Mouse (Mus musculus) right cerebral cortex, postnatal 14 days (tissue): ENCODE results near the gene Polg2.
"Not testable (repeated sequence)": the region's sequence is repeated elsewhere in the genome, so short reads cannot be mapped to it uniquely, and the experiment has no call there.

Source experiments
- DNase-seq: peaks from one replicate; pipeline ENCODE4 v3.0.0; 2022

The Polg2 gene

GRCm38 (mm10) chr11:106760511-106760910, 18.8 kb downstream of the Polg2 start:
- DNase-seq, result no peak

GRCm38 (mm10) chr11:106759028-106759427, 20.3 kb downstream of the Polg2 start:
- DNase-seq, result no peak

DNA sequence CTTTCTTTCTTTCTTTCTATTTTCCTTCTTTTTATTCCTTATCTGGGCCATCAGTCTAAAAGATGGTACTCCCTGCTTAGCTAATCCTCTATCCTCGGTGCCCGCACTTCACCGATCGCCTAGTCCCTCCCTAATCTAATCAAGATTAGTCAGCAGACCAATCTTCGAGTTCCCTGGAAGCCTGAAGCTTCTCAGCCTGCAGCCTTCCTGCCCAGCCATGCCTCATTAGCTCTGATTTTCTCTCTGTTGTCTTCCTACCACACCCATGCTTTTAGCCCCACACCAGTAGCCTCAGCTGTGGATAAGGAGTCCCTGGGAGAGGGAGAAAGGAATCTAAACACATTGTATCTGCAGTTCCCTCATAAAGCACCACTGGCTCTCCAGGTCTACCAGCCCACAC, 23.8 kb downstream of the Polg2 start:
- DNase-seq, result no peak

DNA sequence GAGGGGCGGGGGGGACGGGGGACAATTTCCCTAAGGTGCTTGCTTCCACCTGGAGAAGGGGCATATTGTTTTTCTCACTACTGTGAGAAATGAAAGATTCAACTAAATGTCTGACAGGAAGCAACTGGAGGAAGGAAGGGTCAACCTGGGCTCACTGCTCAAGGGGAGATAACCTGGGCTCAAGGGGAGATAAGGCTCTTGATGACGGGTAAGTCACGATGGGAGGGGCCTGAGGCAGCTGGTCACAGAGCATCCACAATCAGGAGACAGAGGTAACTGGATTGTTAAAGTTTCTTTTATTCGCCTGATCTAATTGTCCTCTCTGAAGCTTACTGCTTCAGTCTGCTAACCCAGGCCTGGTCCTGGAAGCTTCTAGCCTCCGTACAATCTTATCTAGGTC, 26.0 kb downstream of the Polg2 start:
- DNase-seq, result no peak

GRCm38 (mm10) chr11:106752103-106752502, 27.2 kb downstream of the Polg2 start:
- no peak for DNase-seq

DNA sequence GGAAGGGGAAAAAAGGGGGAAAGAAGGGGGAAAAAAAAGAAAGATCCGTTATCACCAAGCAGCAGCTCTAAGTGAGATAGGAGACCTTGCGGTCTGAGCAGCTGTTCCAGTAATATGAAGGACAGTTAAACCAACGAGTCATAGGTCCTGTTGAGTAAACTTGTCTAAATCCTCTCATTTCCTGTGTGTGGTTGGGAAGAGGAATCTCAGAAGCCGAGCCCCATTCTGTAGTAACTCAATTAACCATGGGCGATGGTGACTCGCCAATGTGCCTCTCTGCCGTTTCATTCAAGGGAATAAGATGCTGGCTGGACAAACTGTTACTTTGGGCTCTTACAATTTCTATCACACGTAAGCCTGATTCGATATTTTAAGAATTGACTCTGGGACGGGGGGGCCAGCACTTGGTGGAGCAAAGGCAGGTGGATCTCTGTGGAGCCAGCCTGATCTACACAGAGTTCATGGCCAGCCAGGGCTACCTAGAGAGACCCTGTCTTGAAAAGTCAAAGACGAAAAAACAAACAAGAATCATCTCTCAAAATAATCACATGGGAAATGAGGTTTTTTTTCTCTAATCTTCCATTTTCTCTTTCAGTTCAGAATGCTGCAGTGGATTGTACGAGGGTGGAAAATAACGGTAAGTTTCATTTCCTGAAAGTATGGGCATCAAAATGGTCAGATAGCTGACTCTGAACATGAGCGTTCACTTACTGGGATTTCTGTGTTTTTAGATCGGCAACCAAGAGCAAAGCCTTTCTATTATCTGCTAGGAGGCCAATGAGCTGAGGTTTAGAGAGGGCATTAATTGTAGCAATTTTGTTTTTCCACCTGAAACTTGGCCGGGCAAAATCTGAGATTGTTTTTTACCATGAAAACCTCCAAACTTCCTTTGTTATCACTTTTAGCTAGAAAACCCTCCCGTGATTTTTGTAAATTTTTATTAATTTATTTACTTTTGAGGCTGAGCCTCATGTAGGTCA, 28.0 kb downstream of the Polg2 start, which contains the start of gene Milr1:
Gene Milr1, plus strand, starts transcription at position 188 of the 980 bp plus-strand sequence.
- DNase-seq, result no peak

DNA sequence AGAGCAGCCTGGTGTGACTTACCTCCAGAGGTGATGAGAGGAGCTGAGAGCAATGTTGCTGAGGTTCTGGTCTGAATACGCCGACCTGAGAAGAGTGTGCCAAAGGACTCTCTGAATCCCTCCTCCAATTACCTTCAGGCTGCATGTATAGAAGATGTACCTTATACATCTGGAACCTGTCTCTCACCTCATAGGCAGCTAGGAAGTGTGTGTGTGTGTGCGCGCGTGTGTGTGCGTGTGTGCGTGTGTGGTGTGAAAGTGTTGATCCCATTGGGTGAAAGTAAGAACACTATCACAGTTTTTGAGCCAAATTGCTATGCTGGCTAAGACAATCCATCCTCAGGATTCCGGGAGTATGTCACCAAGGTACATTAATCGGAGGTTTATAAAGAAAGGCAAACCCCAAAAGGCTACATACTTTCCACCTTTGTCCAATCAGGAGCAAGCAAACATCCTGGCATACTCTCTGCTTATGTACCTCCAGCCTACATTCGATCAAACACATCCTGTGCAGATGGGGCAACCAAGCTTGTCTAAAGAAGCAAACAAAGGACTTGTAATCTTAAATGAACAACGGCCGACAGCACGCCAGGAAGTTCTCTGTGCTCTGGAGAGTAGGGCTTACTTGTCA, 29.1 kb downstream of the Polg2 start, which contains the start of gene Pecam1:
Gene Pecam1, minus strand, starts transcription at position 508 of the 631 bp plus-strand sequence.
- no peak for DNase-seq

DNA sequence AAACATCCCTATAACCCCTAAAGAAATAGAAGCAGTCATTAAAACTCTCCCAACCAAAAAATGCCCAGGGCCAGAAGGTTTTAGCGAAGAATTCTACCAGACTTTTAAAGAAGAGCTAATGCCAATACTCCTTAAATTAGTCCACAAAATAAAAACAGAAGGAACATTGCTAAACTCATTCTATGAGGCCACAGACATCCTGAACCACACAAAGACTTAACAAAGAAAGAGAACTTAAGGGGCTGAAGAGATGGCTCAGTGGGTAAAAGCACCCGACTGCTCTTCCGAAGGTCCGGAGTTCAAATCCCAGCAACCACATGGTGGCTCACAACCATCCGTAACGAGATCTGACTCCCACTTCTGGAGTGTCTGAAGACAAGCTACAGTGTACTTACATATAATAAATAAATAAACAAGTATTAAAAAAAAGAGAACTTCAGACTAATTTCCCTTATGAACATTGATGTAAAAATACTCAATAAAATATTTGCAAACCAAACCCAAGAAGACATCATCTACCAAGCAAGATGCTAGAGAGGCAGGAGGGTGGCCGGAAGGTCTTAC, 29.7 kb downstream of the Polg2 start:
- DNase-seq, result not testable (repeated sequence)

GRCm38 (mm10) chr11:106744949-106745348, 34.4 kb downstream of the Polg2 start:
- no peak for DNase-seq

GRCm38 (mm10) chr11:106742388-106742841, 36.9 kb downstream of the Polg2 start:
- no peak for DNase-seq

GRCm38 (mm10) chr11:106741826-106742225, 37.5 kb downstream of the Polg2 start:
- no peak for DNase-seq

DNA sequence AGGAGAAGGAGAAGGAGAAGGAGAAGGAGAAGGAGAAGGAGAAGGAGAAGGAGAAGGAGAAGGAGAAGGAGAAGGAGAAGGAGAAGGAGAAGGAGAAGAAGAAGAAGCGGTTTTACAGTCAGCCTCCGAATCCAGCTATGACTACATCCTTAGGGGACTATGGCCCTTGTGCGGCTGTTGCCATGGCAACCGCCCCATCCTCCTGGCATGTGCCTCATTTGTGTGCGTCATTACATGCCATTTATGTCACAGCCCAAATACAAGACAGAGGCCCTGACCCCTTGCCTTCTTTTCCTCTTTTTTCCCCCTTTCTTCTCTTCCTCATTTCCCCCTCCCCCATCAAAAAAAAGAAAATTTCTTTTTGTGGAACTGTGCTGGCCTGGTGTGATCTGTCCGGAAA, 38.1 kb downstream of the Polg2 start:
- peak; percentile 52 for DNase-seq

DNA sequence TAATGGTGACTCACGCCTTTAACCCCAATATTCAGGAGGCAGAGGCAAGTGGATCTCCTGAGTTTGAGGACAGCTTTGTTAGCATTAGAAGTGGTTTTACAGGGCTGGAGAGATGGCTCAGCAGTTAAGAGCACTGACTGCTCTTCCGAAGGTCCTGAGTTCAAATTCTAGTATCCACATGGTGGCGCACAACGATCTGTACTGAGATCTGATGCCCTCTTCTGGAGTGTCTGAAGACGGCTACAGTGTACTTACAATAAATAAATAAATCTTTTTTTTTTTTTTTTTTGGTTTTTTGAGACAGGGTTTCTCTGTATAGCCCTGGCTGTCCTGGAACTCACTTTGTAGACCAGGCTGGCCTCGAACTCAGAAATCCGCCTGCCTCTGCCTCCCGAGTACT, 38.6 kb downstream of the Polg2 start:
- DNase-seq, result not testable (repeated sequence)

DNA sequence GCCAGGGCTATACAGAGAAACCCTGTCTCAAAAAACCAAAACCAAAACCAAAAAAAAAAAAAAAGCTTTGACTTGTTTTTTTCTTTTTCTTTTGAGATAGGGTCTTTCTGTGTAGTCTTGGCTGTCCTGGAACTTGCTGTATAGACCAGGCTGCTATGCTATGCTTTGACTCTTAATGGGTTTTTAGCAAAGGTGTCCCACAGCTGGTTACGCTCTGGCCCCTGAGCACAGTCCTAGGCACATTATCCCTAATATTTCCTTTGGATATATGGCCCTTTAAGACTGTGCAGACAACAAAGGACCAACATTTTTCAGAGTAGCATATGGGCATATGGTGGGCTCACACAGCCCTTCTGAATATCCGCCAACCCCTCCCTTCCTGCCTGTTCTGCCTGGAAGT, 40.2 kb downstream of the Polg2 start:
- no peak for DNase-seq

DNA sequence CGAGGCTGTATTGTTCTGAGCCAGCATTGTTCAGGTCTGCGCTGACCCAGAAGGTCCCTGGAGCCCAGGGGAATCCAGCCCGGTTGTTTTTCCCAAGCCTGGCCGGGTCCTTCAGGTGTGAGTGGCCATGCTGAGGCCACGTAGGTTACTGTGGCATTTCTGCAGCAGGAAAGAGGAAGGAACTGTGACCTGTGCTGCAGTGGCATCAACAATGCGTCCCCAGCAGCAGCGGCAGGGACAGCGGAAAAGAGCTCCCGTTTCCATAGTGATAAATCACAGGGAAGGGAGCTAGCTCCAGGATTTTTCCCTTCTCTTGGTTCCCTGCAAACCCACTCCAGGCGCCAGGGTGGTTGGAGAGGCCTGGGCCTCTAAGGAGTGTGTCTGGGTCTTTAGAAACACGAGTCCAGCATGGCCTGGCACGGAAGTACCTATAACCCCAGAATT, 42.1 kb downstream of the Polg2 start:
- DNase-seq, result peak; percentile 41

GRCm38 (mm10) chr11:106736614-106737013, 42.7 kb downstream of the Polg2 start:
- DNase-seq, result no peak

DNA sequence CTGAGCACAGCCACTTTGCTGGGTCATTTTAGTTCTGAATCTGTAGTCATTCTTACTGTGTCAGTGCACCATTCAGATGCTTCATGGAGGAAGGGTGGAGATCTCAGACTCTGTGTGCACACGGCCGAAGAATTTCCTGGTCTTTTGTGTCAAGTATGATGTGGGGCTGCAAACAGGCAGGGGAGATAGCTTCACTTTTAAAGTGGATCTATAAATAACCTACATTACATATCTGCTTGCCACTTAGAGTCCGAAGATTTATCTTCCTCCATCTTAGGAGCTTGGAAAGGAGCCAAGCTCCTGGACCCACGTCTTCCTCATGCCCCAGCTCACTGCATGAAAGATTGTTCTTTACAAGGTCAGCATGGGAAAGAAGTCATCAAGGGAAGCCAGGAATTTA, 48.6 kb downstream of the Polg2 start:
- DNase-seq, result no peak

DNA sequence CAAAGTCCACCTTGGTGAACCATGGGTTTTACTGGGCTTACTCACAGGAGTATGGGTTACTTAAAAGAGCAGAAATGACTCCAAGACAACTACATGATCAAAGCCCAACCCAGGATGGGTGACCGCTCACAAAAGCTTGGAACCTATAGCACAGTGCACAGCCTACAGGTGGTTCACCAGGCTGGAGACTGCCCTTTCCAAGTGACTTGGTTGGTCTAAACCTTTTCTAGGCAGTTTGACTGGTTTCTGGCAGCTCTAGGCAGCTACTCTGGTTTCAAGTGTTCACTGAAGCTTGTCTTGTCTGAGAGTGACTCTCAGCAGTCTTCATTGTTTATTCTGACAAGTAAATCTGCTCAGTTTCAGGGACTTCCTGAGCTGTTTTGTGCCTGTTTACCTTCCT, 49.7 kb downstream of the Polg2 start:
- DNase-seq, result no peak

- DNase-seq, result no peak
These were observed 50.7 kb downstream of the Polg2 start for GRCm38 (mm10) chr11:106728402-106729366.

GRCm38 (mm10) chr11:106727967-106728366, 51.4 kb downstream of the Polg2 start:
- DNase-seq, result no peak

DNA sequence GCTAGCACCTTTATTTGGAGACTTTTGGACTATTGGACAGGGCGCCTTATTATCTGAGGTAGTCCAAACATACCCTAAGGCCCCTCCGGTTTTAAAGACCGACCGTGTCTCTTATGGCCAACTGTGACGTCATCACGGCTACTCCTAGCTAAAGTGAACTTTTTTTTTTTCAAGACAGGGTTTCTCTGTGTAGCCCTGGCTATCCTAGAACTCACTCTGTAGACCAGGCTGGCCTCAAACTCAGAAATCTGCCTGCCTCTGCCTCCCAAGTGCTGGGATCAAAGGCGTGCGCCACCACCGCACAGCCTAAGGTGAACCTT, 54.5 kb downstream of the Polg2 start:
- DNase-seq, result not testable (repeated sequence)

GRCm38 (mm10) chr11:106724176-106724915, 55.0 kb downstream of the Polg2 start:
- no peak for DNase-seq
